Mouse (Mus musculus) heart, postnatal 0 days (tissue): Measurements from ENCODE around the gene Nenf.

Experiments used
- CTCF ChIP-seq: IDR thresholded peaks from 2 replicates; pipeline ENCODE4 v1.5.1; 2016; ENCODE audit warnings: antibody characterized with exemption, control low read depth, low read depth
- EP300 ChIP-seq: IDR thresholded peaks from 2 replicates; pipeline ENCODE4 v1.6.1; 2016; ENCODE audit warnings: antibody characterized with exemption, low read depth

DNA sequence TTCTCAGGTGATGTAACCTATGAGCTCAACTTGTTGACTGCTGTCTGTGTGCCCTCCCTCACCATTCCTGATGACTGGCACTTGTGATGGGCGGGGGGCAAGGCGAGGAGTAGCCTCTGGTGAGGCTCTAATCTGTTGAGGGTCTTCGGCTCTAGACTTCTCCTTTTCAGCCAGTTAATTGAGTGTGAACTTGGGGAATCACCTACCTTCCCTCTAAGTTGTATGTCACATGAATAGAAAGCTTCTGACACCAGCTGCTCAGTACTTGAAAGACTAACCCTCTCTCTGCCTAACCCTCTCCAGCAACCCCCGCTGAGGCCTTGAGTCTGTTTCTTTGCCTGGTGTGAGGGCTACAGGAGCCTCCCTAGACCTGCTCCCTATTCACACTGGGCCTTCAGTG is 39.7 kb downstream of the Nenf start:
- no peak for TF ChIP-seq CTCF
- TF ChIP-seq EP300: no peak
